Mouse (Mus musculus) E14TG2a.4 (cell line): ENCODE data around the gene Tmem255a.

Experiments
- CTCF ChIP-seq: conservative IDR thresholded peaks from 2 replicates; pipeline ENCODE4 v1.5.1; 2014; ENCODE audit warnings: low read length
- NANOG ChIP-seq: IDR thresholded peaks from 2 replicates; pipeline ENCODE4 v1.6.1; 2014; ENCODE audit warnings: borderline replicate concordance, low read length, mixed read lengths
- POU5F1 ChIP-seq: IDR thresholded peaks from 2 replicates; pipeline ENCODE4 v1.6.1; 2014; ENCODE audit warnings: low read length, borderline replicate concordance

- TF ChIP-seq CTCF, result no peak
- no peak for TF ChIP-seq NANOG
- no peak for TF ChIP-seq POU5F1
Observed at GRCm38 (mm10) chrX:38222757-38223156, 29.5 kb downstream of the Tmem255a start.
